Mouse (Mus musculus) limb, embryonic 15.5 days (tissue): ENCODE measurements at regions not wholly inside any gene's neighbourhood (a gene's known extent, or its start where the extent isn't known, plus 50 kb on each side); places are given as distances from the start of the nearest gene placed in this dataset.

Experiments used
- ATAC-seq: fragments of 200-750 bp; cut with Nextera tagmentation; 2 replicates; pipeline ENCODE4 v1.8.0; 2017; ENCODE audit warnings: low read depth, moderate TSS enrichment; ENCODE audit not compliant: insufficient number of reproducible peaks, low FRiP score, low TSS enrichment
- H3K27ac ChIP-seq: fragments of 300-500 bp; sonication (generic); 2 replicates; pipeline ENCODE4 v1.5.1; 2015; ENCODE audit warnings: moderate library complexity, mild to moderate bottlenecking, inconsistent platforms
- H3K27me3 ChIP-seq: fragments of 300-500 bp; sonication (generic); 2 replicates; pipeline ENCODE4 v1.6.1; 2015; ENCODE audit warnings: inconsistent platforms
- H3K36me3 ChIP-seq: fragments of 300-500 bp; sonication (generic); 2 replicates; pipeline ENCODE4 v1.6.1; 2015; ENCODE audit warnings: inconsistent platforms
- H3K4me1 ChIP-seq: fragments of 300-500 bp; sonication (generic); 2 replicates; pipeline ENCODE4 v1.6.1; 2015; ENCODE audit warnings: inconsistent platforms
- H3K4me2 ChIP-seq: fragments of 300-500 bp; sonication (generic); 2 replicates; pipeline ENCODE4 v1.6.1; 2015; ENCODE audit warnings: mild to moderate bottlenecking, inconsistent platforms
- H3K4me3 ChIP-seq: fragments of 300-500 bp; sonication (generic); 2 replicates; pipeline ENCODE4 v1.5.1; 2015; ENCODE audit warnings: mild to moderate bottlenecking, inconsistent platforms
- H3K9ac ChIP-seq: fragments of 300-500 bp; sonication (generic); 2 replicates; pipeline ENCODE4 v1.6.1; 2015; ENCODE audit warnings: inconsistent platforms
- H3K9me3 ChIP-seq: fragments of 300-500 bp; sonication (generic); 2 replicates; pipeline ENCODE4 v1.6.1; 2016; ENCODE audit warnings: inconsistent platforms
- WGBS: fragments of 180-500 bp; shearing (Covaris S2); methylation state at CpG from one replicate; pipeline ENCODE4 v1.1.7; 2015; 5-methylcytosine and 5-hydroxymethylcytosine counted together

DNA sequence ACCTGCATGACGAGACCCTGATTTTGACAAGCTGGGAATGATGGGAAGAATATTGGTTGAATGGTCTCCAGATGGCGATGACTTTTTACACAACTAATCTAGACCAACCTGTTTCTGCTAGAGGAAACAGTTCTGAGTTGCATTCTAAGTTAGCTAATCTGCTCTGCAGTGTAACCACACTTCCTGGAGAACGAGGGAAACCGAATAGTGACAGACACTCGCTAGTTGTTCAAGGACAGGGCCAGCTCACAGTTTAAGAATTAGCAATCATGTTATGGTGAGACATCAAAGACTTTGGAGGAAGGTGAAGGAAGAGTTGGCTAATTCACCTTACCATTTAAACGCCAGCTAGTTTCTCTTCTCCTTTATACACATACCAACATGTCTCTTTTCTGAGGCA, 149.7 kb downstream of the Cd24a start:
- 51% methylated on average over 6 of the region's 6 CpGs for WGBS
- ATAC-seq: no peak
- no peaks in the 10 kb centered on the region for H3K36me3 ChIP-seq
- H3K4me1 ChIP-seq: peaks cover 10% of the 10 kb centered on the region
- no peak overlapping the region for H3K4me3 ChIP-seq
- H3K27ac ChIP-seq: no peak overlapping the region
- H3K4me2 ChIP-seq: no peak overlapping the region
- H3K9ac ChIP-seq: no peak overlapping the region
- H3K9me3 ChIP-seq: no peaks in the 10 kb centered on the region
- no peaks in the 10 kb centered on the region for H3K27me3 ChIP-seq

DNA sequence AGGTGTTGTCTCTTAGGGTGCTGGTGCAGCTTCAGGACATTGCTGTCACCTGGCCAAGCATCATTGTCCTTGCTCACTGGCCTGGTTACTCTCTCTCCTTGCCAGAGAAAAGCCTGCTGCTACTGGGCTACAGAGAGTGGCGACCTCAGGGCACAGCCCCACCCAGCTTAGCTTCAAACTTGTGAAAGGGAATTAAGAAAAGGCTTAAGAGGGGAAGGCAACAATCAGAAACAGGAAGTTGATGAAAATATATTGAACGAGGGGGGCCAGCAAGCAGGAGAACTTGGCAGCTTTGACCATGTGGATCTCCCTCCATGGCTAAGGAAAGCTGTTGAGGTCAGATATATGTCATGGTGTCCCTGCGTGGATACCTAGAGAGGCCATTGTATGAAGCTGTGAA, 151.1 kb downstream of the Cd24a start:
- Histone ChIP-seq H3K9me3 (no peaks in the 10 kb centered on the region), H3K27me3 (no peaks in the 10 kb centered on the region), H3K9ac (no peak overlapping the region), H3K4me2 (no peak overlapping the region), H3K4me1 (no peaks in the 10 kb centered on the region), H3K36me3 (no peaks in the 10 kb centered on the region), H3K27ac (no peak overlapping the region), H3K4me3 (no peak overlapping the region)
- ATAC-seq: no peak
- 66% methylated on average over 3 of the region's 3 CpGs for WGBS

DNA sequence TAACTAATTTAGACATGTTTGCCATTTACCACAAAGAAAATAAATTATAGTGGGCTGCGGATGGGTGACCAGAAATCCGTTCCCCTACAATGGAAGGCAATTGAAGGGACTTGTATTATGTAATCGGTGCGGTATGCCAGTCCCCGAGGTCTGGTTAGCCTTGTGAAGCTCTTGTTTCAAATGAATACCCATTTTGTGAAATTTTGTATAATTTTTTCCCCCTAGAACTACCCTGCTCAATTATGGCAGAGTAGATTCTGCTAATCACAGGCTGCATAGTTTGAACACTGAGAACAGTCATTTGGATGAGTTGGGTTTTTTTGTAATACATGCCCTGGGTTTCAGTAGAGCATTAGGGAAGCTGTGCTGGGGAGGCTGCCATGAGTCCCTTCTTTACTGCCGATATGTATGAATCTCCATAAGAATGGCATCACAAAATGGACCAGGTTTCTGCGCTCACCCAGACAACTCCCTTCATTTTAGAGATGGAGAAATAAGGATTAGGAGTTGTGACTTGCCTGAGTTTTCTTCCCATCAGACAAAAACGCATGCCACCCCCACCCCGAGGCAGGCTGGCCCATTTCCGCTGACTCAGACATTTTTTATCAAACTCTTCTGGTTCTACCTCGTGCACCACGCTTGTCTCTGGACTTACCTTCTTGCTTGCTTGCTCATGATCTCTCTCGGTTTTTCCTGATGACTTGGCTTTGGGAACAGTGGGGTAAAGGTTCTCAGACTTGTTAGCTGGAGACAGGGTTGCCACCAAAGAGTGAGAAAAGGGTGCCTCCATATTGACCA, 155.7 kb downstream of the Cd24a start:
- Histone ChIP-seq H3K4me2 (no peak overlapping the region), H3K27me3 (no peaks in the 10 kb centered on the region), H3K4me1 (no peaks in the 10 kb centered on the region), H3K4me3 (no peak overlapping the region), H3K36me3 (no peaks in the 10 kb centered on the region), H3K9ac (no peak overlapping the region), H3K9me3 (no peaks in the 10 kb centered on the region), H3K27ac (no peak overlapping the region)
- ATAC-seq: no peak
- 71% methylated on average over 13 of the region's 13 CpGs for WGBS

- Histone ChIP-seq H3K4me2 (no peak overlapping the region), H3K9ac (no peak overlapping the region), H3K36me3 (no peaks in the 10 kb centered on the region), H3K27me3 (no peaks in the 10 kb centered on the region), H3K27ac (no peak overlapping the region), H3K9me3 (no peaks in the 10 kb centered on the region), H3K4me3 (no peak overlapping the region), H3K4me1 (peaks cover 21% of the 10 kb centered on the region)
- no peak for ATAC-seq
- 72% methylated on average over 2 of the region's 2 CpGs for WGBS
Observed at GRCm38 (mm10) chr10:43739181-43739580, 161.1 kb downstream of the Cd24a start.

- H3K4me1 ChIP-seq: peaks cover 21% of the 10 kb centered on the region
- 45% methylated on average over 8 of the region's 8 CpGs for WGBS
- peak overlapping the region; percentile 47 for H3K27ac ChIP-seq
- 0 out of 2 replicates have a peak overlapping the region, but pooled peaks have one; percentile 17 for H3K4me2 ChIP-seq
- H3K36me3 ChIP-seq: no peaks in the 10 kb centered on the region
- no peaks in the 10 kb centered on the region for H3K9me3 ChIP-seq
- no peak overlapping the region for H3K9ac ChIP-seq
- ATAC-seq: no peak
- H3K4me3 ChIP-seq: no peak overlapping the region
- H3K27me3 ChIP-seq: no peaks in the 10 kb centered on the region
Observed at GRCm38 (mm10) chr10:43739718-43740117, 161.6 kb downstream of the Cd24a start.

GRCm38 (mm10) chr10:43740204-43740865, 161.2 kb downstream of the Qrsl1 start:
- Histone ChIP-seq H3K4me1 (peaks cover 21% of the 10 kb centered on the region), H3K4me3 (no peak overlapping the region), H3K27ac (peak overlapping the region; percentile 72), H3K4me2 (0 out of 2 replicates have a peak overlapping the region, but pooled peaks have one; percentile 17), H3K36me3 (no peaks in the 10 kb centered on the region), H3K9me3 (no peaks in the 10 kb centered on the region), H3K9ac (no peak overlapping the region), H3K27me3 (no peaks in the 10 kb centered on the region)
- ATAC-seq: 0 out of 2 replicates have a peak, but pooled peaks have one; percentile 27
- WGBS: 19% methylated on average over 13 of the region's 13 CpGs

DNA sequence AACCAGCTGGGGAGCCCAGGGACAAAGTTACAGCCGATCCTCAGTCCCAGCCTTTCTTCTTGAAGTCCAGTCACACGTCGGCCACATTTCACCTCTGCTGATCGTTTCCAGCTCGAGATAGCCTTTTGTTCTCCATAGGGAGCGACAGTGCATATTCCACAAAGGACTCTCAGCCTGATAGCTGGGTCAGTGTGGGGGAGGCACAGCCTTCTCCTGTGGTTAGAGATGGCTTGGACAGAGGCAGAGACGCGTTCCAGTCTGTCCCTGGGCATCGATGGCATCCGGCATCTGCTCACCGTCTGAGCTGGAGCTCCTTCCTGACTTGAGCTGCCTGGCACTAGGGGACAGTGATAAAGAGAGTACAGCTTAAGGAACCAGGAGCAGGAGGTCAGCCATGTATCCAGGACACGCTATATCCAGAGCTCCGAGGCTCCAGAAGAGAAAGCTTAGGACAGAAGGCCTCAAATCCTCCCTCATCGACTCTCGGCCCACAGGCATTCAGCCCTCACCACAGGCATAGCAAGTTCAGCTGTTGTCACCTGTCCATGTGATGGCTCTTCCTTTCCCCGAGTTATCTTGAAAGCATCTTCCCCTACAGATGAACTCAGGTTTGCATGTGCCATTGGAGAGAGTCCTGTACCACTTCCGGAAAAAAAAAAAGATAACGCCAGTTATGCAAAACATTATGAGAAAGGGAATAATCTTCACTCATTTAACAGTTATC, 160.0 kb downstream of the Qrsl1 start:
- H3K9ac ChIP-seq: no peak overlapping the region
- peaks cover 21% of the 10 kb centered on the region for H3K4me1 ChIP-seq
- H3K27me3 ChIP-seq: no peaks in the 10 kb centered on the region
- no peak overlapping the region for H3K27ac ChIP-seq
- no peak for ATAC-seq
- 63% methylated on average over 18 of the region's 18 CpGs for WGBS
- no peaks in the 10 kb centered on the region for H3K9me3 ChIP-seq
- no peak overlapping the region for H3K4me3 ChIP-seq
- no peak overlapping the region for H3K4me2 ChIP-seq
- no peaks in the 10 kb centered on the region for H3K36me3 ChIP-seq

GRCm38 (mm10) chr10:43742085-43743054, 159.2 kb downstream of the Qrsl1 start:
- no peaks in the 10 kb centered on the region for H3K36me3 ChIP-seq
- H3K4me1 ChIP-seq: peaks cover 21% of the 10 kb centered on the region
- no peaks in the 10 kb centered on the region for H3K27me3 ChIP-seq
- 7% methylated on average over 15 of the region's 15 CpGs for WGBS
- peak overlapping the region; percentile 18; the same call in 1 of the 2 replicates for H3K4me3 ChIP-seq
- peak overlapping the region; percentile 41 for H3K4me2 ChIP-seq
- no peak overlapping the region for H3K9ac ChIP-seq
- no peak for ATAC-seq
- H3K27ac ChIP-seq: peak overlapping the region; percentile 51; the same call in 1 of the 2 replicates
- H3K9me3 ChIP-seq: no peaks in the 10 kb centered on the region

DNA sequence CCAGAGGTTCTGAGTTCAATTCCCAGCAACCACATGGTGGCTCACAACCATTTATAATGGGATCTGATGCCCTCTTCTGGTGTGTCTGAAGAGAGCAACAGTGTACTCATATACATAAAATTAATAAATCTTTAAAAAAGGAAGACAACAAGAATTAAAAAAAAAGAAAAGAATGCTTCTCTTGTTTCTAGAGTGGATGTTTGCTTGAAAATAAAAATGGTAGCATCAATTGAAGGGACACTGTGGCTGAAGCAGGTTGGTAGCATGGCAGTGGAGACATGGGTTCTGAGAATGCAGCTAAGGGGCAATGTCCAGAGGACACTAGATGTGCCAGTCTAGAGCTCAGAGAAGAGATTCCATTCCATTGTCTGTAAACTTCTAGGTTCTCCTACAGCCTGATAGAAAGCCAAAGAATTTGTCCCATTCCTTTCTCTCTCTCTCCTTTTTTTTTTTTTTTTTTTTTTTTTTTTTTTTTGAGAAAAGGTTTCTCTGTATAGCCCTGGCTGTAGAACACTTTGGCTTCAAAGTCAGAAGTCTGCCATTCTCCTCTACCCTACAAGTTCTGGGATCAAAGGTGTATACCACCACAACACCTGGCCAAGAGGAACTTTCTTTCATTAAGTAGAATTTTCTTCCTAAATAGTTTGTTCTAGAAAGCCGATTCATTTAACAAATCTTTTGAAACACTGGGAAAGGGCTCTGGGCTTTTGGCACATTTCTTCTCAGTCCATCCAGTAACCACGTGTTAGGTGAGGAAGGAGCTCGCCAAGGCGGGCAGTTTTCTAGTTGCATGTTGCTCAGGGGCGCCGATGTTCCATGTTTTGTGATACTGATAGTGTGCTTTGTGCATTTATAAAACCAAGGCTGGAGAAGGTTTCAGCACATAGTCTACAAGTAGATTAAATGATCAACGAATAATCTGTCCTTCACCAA, 158.1 kb downstream of the Qrsl1 start:
- ATAC-seq: no peak
- Histone ChIP-seq H3K4me3 (no peak overlapping the region), H3K9ac (no peak overlapping the region), H3K4me2 (no peak overlapping the region), H3K27me3 (no peaks in the 10 kb centered on the region), H3K36me3 (no peaks in the 10 kb centered on the region), H3K9me3 (no peaks in the 10 kb centered on the region), H3K27ac (no peak overlapping the region), H3K4me1 (peaks cover 21% of the 10 kb centered on the region)
- 88% methylated on average over 7 of the region's 7 CpGs for WGBS

DNA sequence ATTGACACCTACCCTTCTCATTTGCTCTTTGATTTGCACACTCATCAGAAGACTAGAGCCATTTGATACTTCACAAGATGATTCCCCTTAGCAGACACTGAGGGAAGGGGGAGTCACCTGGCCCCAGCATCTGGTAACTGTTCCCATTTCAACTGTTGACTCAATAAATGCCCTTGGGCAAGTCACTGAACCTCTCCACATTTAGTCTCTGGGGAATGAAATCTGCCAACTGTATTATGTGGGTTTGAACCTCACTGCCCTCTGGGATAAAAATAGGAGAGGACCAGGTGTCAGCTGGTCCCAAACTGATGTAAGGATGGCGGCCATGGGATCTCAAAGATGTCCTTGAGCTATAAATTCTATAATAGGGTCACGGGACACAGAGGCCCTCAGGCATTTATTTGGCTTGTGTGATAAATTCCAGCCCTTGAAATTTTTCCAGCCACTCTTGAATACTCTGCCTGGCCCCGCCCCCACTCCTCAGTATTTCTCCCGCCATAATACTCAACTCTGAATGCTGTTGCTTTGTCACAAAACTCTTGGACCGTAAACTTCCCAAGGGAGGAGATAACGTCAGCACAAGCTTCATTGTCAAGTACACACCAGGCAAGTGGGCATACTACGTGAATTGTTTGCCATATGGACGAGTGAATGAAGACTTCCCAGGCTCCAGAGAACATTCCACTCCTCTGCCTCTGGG, 155.5 kb downstream of the Qrsl1 start:
- H3K9ac ChIP-seq: no peak overlapping the region
- H3K36me3 ChIP-seq: no peaks in the 10 kb centered on the region
- no peak overlapping the region for H3K4me2 ChIP-seq
- no peaks in the 10 kb centered on the region for H3K27me3 ChIP-seq
- H3K9me3 ChIP-seq: no peaks in the 10 kb centered on the region
- ATAC-seq: no peak
- no peak overlapping the region for H3K27ac ChIP-seq
- H3K4me1 ChIP-seq: peaks cover 11% of the 10 kb centered on the region
- no peak overlapping the region for H3K4me3 ChIP-seq
- WGBS: 75% methylated on average over 8 of the region's 8 CpGs
